Mouse (Mus musculus): Measurements from ENCODE around the gene Cracr2b.
"Not testable (repeated sequence)": the region's sequence is repeated elsewhere in the genome, so short reads cannot be mapped to it uniquely, and the experiment has no call there.

The Cracr2b gene

GRCm38 (mm10) chr7:141432741-141433516 lies 28.0 kb upstream of the Cracr2b start:
- no peak for DNase-seq (ENCODE audit: extremely low read depth, low read depth, low spot score)

GRCm38 (mm10) chr7:141433517-141434400 lies 27.1 kb upstream of the Cracr2b start:
- DNase-seq (ENCODE audit: extremely low read depth, low read depth, low spot score): no peak

GRCm38 (mm10) chr7:141434464-141434863 lies 26.4 kb upstream of the Cracr2b start:
- DNase-seq (ENCODE audit: extremely low read depth, low read depth, low spot score): no peak

GRCm38 (mm10) chr7:141435129-141435855 lies 25.6 kb upstream of the Cracr2b start:
- DNase-seq (ENCODE audit: extremely low read depth, low read depth, low spot score): no peak

GRCm38 (mm10) chr7:141435856-141436522 lies 24.9 kb upstream of the Cracr2b start:
- no peak for DNase-seq (ENCODE audit: extremely low read depth, low read depth, low spot score)

- no peak for DNase-seq (ENCODE audit: extremely low read depth, low read depth, low spot score)
Observed at GRCm38 (mm10) chr7:141436523-141436892, 24.4 kb upstream of the Cracr2b start.

GRCm38 (mm10) chr7:141437178-141438120 lies 23.4 kb upstream of the Cracr2b start, which contains the start of gene Slc25a22:
Gene Slc25a22 (minus strand): TSS chr7:141437892.
- no peak for DNase-seq (ENCODE audit: extremely low read depth, low read depth, low spot score)

- DNase-seq (ENCODE audit: extremely low read depth, low read depth, low spot score): no peak
Observed at GRCm38 (mm10) chr7:141438201-141438968, 22.5 kb upstream of the Cracr2b start.

GRCm38 (mm10) chr7:141439140-141439679 lies 21.7 kb upstream of the Cracr2b start:
- no peak for DNase-seq (ENCODE audit: extremely low read depth, low read depth, low spot score)

- DNase-seq (ENCODE audit: extremely low read depth, low read depth, low spot score): no peak
Observed at GRCm38 (mm10) chr7:141439811-141440210, 21.1 kb upstream of the Cracr2b start.

GRCm38 (mm10) chr7:141440613-141441012 lies 20.3 kb upstream of the Cracr2b start:
- DNase-seq (ENCODE audit: extremely low read depth, low read depth, low spot score): no peak

- no peak for DNase-seq (ENCODE audit: extremely low read depth, low read depth, low spot score)
Observed at GRCm38 (mm10) chr7:141441460-141441859, 19.4 kb upstream of the Cracr2b start.

- no peak for DNase-seq (ENCODE audit: extremely low read depth, low read depth, low spot score)
Observed at GRCm38 (mm10) chr7:141442199-141442598, 18.7 kb upstream of the Cracr2b start.

- DNase-seq (ENCODE audit: extremely low read depth, low read depth, low spot score): no peak
Observed at GRCm38 (mm10) chr7:141443081-141443821, 17.6 kb upstream of the Cracr2b start.

- DNase-seq (ENCODE audit: extremely low read depth, low read depth, low spot score): no peak
Observed at GRCm38 (mm10) chr7:141443828-141444237, 17.1 kb upstream of the Cracr2b start, which contains the start of gene Pidd1. Gene Pidd1 (minus strand): TSS chr7:141444025.

GRCm38 (mm10) chr7:141446374-141446773 lies 14.5 kb upstream of the Cracr2b start:
- DNase-seq (ENCODE audit: extremely low read depth, low read depth, low spot score): not testable (repeated sequence)

GRCm38 (mm10) chr7:141447110-141447991 lies 13.5 kb upstream of the Cracr2b start, which contains the start of gene Rplp2:
Gene Rplp2 (plus strand): TSS chr7:141447370.
- no peak for DNase-seq (ENCODE audit: extremely low read depth, low read depth, low spot score)

Measured in fat pad, adult 2 months (tissue).